Mouse (Mus musculus): ENCODE data around the gene Fastkd2. TPM values are rescaled to one million over a fixed set of nuclear protein-coding genes. Genes with fewer than 3 reads are reported as not detected.

Fastkd2 gene
- total RNA-seq (2021): 10 to 100 TPM; 28.4 to 36.3 TPM
- long read RNA-seq, experiment 1, full-length matches to known transcripts: 19 of 22 reads
- long read RNA-seq, experiment 1, partial matches to known transcripts: 1 of 22 reads
- long read RNA-seq, experiment 1, other reads (novel, unspliced or antisense): 2 of 22 reads
- long read RNA-seq, experiment 2, full-length matches to known transcripts: 32 of 42 reads
- long read RNA-seq, experiment 2, partial matches to known transcripts: 4 of 42 reads
- long read RNA-seq, experiment 2, other reads (novel, unspliced or antisense): 6 of 42 reads

DNA sequence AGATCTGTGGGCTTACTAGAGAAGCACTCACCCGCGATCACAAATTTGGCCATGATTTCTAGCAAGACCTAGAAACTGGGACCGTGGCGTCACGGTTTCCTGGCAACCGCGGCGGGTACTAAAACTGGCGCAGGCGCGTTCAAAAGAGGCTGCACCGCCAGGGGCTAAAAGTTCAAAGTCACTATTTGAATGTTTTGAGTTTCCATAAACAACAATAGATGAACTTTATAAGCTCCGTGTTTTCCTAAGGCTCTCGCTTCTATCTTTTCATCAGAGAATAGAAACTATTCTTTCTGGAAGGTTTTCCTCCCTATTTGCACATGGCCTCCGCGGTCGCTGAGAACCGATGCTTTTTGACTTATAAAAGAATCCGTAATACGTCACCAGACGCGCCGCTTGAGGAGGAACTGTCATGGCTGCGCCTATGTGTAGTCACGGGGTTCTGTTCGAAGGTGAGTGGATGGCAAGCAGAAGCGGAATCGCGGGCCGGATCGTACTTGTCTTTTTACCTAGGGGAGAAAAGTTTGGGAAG lies at the start of gene Fastkd2, which contains the start of gene Mdh1b:
TSS of gene Fastkd2 (plus strand) at position 375 of the 532 bp plus-strand sequence.
TSS of gene Mdh1b (minus strand) at position 79 of the 532 bp plus-strand sequence.
- DNase-seq (ENCODE audit: low spot score in 2 of 2): peak; percentile 51 to 74

- DNase-seq (ENCODE audit: low spot score in 2 of 2): no peak
Observed at GRCm38 (mm10) chr1:63686827-63687226, 43.6 kb upstream of the Fastkd2 start, which contains the start of gene Dytn. Gene Dytn (minus strand): TSS chr1:63686927.

DNA sequence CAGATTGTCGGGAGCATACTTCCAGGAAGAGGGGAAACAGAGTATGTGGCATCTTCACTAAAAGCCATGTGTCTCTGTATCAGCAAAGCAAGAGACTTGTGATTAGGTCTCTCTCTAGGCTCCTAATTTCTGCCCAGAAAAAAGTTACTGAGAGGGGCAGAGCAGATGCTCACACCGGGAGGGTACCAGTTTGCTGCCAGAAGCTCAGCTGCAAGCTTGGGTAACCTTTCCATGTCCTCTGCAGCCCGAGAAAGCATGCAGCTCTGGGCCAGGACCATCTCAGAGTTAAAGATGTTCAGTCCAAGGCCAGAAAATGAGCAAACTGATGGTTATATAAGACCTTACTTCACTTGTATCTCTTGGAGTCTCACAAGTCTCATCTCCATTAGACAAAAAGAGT lies 33.6 kb upstream of the Fastkd2 start:
- no peak for DNase-seq (ENCODE audit: low spot score in 2 of 2)

- no peak for DNase-seq (ENCODE audit: low spot score in 2 of 2)
Observed at GRCm38 (mm10) chr1:63705733-63706132, 24.7 kb upstream of the Fastkd2 start.

- DNase-seq (ENCODE audit: low spot score in 2 of 2): no peak
Observed at GRCm38 (mm10) chr1:63708876-63709275, 21.5 kb upstream of the Fastkd2 start.

GRCm38 (mm10) chr1:63720161-63720560 lies 10.3 kb upstream of the Fastkd2 start:
- DNase-seq (ENCODE audit: low spot score in 2 of 2): no peak

DNA sequence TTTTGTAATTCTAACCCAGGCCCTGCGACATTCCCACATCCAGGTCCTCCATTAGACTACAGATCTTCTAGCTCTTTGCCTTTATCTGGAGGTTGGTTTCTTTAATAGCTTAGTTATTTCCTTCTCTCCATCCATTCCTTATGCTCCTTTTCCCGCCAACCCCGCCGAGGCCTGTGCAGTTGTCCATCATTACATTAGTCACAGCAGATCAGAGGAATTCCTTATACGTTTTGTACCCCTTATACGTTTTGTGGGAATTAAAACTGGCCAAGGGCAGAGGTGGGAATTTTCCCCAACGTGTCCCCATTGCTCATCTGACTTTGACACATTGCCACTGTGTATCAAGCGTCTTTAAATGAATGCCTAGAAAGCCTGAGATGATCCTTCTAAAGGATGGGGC lies 618 bp upstream of the Fastkd2 start:
- no peak for DNase-seq (ENCODE audit: low spot score in 2 of 2)

GRCm38 (mm10) chr1:63756005-63756404 lies 25.6 kb downstream of the Fastkd2 start:
- DNase-seq (ENCODE audit: low spot score in 2 of 2): no peak

DNA sequence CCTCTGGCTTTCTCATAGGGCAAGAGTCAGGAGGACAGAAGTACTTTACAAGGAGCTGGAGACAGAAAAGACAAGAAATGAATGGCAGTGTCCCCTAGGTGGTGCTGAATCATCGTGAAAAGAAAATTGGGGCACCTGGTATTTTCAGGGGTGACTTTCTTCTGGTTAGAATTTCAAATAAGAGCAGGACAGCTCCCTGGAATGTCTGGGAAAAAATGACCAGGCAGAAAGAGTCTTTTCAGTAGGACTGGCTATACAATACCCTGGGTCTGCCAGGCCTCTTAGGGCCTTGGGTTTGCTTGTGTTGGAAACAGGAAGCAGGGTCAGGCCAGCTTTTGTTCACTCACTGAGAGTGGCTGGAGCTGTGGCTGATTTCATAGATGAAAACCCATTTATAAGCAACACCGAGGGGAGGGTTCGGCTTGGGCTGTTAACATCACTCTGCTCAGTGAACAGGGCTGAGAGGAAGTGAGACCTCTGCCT lies 32.8 kb downstream of the Fastkd2 start:
- peak in 1 of 2 experiments; percentile 5 for DNase-seq (ENCODE audit: low spot score in 2 of 2)

GRCm38 (mm10) chr1:63763881-63764386 lies 33.5 kb downstream of the Fastkd2 start:
- DNase-seq (ENCODE audit: low spot score in 2 of 2): no peak

DNA sequence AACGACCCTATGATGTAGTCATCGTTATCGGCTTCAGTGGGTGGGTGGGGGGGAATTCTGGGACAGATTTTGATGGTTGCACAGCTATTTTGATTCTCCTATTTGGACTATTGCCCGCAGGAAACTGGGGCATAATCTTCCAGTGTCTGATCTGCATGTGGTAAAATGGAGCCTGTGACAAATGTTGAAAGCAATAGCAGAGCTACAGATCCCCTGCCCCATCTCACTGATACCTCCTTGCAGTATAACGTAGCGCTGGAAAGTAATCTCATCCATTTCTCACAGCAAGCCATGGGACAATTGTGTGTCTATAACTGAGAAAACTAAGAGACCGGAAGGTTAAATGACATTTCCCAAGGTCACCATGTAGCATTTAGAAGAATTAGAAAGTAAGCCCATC lies 34.0 kb downstream of the Fastkd2 start:
- DNase-seq (ENCODE audit: low spot score in 2 of 2): no peak

GRCm38 (mm10) chr1:63768112-63768511 lies 37.7 kb downstream of the Fastkd2 start:
- DNase-seq (ENCODE audit: low spot score in 2 of 2): no peak

- no peak for DNase-seq (ENCODE audit: low spot score in 2 of 2)
Observed at GRCm38 (mm10) chr1:63769167-63769566, 38.8 kb downstream of the Fastkd2 start, which contains the start of gene 4933402D24Rik. Gene 4933402D24Rik (minus strand): TSS chr1:63769267.

- DNase-seq (ENCODE audit: low spot score in 2 of 2): no peak
Observed at GRCm38 (mm10) chr1:63770309-63770708, 39.9 kb downstream of the Fastkd2 start.

DNA sequence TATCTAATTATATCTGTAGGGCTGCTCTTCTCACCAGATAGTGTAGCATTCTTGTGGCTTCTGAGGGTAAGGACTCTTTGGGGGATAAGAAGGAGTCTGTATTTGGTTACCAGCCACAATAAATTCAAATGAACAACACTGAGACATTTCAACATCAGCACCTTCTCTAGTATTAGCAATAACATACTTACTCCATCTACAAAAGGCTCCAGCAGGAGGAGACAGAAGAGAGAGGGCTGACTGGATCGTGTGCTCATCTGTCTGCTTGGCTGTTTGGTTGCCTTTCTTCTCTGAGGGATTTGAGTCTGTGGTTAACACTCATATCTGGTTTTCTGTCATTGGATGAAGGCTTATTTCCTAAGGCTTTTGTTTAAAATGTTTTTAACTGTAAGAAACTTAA lies 46.0 kb downstream of the Fastkd2 start:
- no peak for DNase-seq (ENCODE audit: low spot score in 2 of 2)

GRCm38 (mm10) chr1:63776902-63777630 lies 46.7 kb downstream of the Fastkd2 start:
- DNase-seq (ENCODE audit: low spot score in 2 of 2): no peak

GRCm38 (mm10) chr1:63794326-63794725 lies 63.9 kb downstream of the Fastkd2 start:
- DNase-seq (ENCODE audit: low spot score in 2 of 2): no peak

Other genes with a start within 250 kb of the Fastkd2 start
- not detected for gene Gm39653, start 114.6 kb upstream of the Fastkd2 start, total RNA-seq (2021)
- gene Dytn, start 43.7 kb upstream of the Fastkd2 start, total RNA-seq (2021): not detected
- under 1 TPM in 1 of 2 experiments, not detected in 1; 0.22 TPM for gene Mdh1b, start 296 bp upstream of the Fastkd2 start, total RNA-seq (2021)
- not detected for gene 4933402D24Rik, start 38.7 kb downstream of the Fastkd2 start, total RNA-seq (2021)

Measured in adrenal gland, postnatal 4 days (tissue).